Mouse (Mus musculus) heart, postnatal 36 days (tissue): ENCODE data around the gene C130032M10Rik. TPM values are rescaled to one million over a fixed set of nuclear protein-coding genes. Genes with fewer than 3 reads are reported as not detected.

Experiments
- DNase-seq, 2 experiments: peaks; one replicate each; pipeline ENCODE4 v3.0.0; 2021 to 2022
- intact Hi-C: fragments of 180-260 bp; cut with DNase I; formaldehyde crosslinking; loops from one replicate; pipeline ENCODE4 v1.15.1; 2025
- total RNA-seq, 2 experiments: library from RNA; stranded (reverse); gene quantifications; 2 replicates each; pipeline ENCODE4 v1.2.3; 2021

Gene C130032M10Rik
- total RNA-seq, 2 experiments from 2014 or later = not detected

DNA sequence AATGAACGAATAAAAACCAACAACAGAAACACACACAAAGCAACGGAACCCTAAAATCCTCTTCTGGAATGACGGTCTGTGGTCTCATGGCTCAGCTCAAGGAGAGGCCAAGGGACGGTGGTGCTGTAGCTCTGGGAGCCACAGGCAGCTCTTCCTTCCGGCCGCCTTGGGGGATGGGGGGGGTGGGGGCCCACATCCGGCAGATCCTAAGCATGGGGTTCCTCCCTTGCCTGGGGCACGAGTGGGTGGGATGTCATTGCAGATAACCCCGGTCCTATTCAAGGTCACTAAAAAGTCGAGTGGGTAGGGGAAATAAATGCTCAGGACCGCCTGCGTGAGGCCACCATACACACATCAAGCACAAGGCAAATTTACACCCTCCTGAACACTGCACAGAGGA lies 31.3 kb downstream of the C130032M10Rik start:
- no peak for DNase-seq
- intact Hi-C loops = no loop called here

DNA sequence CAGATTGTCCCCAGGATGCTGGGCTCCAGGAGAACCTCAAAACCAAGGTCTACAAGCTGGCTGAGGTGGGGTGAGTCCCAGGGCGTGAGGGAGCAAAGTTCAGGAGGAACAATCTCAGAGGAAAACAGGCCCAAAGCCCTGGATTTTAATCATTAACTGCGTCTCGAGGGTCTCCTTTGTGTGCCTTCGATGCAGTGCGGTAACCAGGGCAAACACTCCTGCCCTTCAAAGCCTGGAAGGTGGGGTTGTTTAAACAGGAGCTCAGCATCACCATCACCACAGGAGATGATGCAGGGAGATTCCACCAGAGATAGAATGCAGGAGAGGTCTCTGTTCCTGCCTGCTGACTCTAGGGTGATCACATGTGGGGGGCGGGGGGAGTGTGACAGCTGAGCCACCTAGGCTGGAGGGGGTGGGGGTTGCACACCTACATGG lies 32.2 kb downstream of the C130032M10Rik start:
- intact Hi-C loops = no loop called here
- no peak for DNase-seq

DNA sequence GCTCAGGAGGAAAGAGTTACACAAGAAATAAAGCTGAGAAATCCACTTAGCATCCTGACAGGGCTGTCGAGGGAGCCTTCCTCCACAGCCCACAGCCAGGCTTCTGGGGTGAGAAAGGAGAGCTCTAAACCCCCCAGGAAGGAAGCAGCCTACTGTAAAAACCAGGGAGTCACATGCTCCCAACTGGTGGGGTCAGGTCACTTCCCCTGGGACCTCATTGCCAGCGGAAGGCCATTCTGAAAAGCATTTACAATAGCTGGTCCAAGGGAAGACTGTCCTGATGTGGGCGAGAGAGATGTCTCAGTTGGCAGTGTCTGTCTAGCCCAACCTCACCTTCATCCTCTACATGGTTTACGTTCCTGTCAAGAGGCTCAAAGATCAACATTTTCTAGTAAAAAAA lies 33.0 kb downstream of the C130032M10Rik start:
- no peak for DNase-seq
- intact Hi-C loops = no loop called here

DNA sequence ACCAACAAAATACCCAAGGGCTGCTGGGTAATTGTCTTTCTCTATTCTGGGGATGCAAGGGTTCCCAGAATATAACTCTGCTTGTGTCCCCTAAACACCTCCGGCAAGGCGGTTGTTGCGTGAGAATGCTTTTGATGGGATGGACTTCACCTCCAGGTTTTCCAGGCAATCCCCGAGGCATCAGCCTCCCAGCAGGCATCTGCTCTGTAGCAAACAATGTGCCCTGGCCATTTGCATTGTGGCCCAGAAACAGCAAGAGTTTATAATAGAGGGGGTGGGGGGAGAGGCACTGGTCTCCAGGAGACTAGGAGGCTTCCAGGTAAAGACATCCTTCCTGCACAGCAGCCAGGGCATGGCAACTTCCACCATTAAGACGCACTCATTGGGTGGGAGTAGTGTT lies 33.6 kb downstream of the C130032M10Rik start:
- DNase-seq = no peak
- intact Hi-C loops = no loop called here

DNA sequence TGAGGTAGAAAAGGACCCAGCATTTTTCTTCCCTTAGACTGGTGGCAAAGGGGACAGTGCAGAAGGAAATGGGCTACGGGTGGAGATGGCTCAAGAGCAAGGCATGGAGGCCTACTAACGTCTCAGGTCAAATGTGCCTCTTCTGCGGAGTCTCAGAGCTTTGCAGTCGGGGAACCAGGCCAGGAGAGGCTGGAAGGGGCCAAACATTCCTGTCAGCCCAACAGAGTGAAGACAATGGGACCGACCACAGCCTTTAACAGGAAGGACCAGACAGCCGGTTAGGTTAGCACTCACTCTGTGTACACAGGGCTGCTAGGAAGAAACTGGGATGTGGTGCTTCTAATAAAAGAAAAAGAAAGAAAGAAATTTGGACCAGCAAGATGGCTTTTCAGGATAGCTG lies 34.5 kb downstream of the C130032M10Rik start:
- intact Hi-C loops = no loop called here
- no peak for DNase-seq

DNA sequence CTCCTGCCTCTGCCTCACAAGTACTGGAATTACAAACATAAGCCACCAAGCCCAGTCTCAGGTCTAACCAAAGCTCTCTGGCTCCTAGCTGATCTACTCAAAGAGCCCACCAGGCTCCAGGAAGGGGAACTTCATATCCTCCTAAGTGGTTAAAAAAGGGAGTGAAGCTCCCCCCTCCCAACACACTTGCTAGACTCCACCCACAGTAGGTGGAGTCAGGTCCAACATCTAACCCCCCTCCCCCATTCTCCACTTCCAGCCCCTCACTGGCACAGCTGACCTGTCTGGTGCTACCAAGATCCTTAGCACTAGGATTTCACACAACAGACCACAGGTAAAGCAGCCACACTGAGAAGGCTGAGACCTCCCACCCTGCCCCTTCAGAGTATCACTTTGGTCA lies 38.3 kb downstream of the C130032M10Rik start:
- DNase-seq = no peak
- intact Hi-C loops = no loop called here

DNA sequence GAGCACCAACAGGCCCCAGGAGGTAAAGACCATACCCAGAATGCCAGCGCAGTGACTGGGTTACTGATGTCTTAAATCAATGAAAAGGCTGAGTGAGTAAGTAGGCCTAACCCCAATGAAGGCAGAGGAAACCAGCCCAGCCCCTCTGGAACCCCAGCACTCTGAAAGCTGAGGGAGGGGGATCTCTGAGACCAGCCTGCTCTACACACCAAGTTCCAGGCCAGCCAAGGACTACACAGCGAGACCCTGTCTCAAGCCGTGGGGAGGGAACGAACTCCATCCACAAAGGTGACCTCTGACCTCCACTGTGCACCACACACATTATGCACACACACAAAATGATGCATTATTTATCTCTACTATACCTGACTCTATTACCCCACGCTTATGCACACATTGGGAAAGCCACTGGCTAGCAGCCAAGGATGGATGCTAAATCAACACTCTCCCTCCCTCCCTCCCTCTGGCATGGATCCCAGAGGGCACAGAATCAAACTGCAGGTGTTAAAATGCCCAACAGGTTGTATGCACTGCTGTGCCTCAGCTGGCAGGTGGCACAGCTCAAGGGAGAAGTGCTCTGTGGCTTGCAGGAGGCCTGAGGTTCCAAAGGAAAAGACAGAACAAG lies 39.0 kb downstream of the C130032M10Rik start:
- intact Hi-C loops = no loop called here
- DNase-seq = no peak

DNA sequence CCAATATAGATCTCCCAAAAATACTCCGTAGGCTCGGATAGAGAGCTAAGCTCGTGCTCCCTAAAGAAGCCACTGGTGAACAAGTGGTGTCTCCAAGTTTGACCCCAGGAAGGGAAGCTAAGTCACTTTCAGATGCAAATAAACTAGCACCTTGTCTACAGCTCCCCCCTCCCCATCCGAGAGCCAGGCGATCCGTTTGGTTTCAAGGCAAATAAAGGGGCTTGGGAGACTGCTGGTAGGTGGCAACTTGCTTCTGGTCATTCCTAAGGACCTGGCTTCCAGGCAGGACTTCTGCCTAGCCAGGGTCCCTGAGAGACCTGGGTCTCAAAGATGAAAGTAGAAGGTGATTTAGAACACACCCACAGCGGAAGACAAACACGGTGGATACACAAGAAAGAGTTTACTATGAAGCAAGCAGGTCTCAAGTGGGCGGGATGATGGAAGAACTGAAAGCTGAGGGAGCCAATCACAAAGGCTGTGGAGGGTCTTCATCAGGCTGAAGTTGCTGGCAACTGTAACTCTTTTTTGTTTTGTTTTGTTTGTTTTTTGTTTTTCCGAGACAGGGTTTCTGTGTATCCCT lies 40.9 kb downstream of the C130032M10Rik start:
- intact Hi-C loops = no loop called here
- DNase-seq = no peak

DNA sequence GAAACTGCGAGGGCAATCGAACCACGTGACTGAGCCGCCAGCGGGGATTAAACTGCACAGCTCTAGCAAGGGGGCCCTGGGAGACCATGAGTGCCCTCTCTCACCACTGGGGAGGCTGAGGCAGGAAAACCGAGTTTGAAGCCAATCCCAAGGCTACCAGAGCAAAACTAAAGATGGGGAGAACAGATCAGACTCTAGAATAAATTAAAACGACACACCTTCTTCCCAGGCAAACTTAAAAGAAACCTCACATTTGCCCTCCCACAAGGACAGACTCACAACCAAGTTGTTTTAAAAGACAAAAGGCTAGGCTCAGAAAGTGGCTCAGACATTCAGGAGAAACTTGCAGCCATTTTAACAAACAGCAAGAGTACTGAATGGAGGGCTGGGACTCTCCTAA lies 41.6 kb downstream of the C130032M10Rik start:
- intact Hi-C loops = no loop called here

DNA sequence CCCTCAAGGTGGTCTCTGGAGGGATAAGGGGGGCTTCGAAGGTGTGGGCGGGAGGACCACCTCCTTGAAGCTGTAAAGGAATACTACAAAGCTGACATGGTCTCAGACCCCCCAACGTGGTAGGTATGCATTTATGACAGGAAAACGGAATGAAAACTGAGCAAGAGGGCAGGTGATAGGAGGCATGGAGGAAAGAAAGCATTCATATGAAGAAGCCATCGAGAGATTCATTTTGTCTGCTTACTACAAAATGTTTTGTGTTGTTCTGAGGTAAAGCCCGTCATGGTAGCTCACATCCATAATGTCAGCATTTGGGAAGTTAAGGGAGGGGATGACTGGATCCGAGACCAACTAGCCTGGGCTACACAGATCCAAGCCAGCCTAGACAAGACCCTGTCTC lies 44.6 kb downstream of the C130032M10Rik start:
- intact Hi-C loops = no loop called here
- DNase-seq = no peak

More for the DNA sequence above, 41.6 kb downstream of the C130032M10Rik start:
- no peak for DNase-seq

DNA sequence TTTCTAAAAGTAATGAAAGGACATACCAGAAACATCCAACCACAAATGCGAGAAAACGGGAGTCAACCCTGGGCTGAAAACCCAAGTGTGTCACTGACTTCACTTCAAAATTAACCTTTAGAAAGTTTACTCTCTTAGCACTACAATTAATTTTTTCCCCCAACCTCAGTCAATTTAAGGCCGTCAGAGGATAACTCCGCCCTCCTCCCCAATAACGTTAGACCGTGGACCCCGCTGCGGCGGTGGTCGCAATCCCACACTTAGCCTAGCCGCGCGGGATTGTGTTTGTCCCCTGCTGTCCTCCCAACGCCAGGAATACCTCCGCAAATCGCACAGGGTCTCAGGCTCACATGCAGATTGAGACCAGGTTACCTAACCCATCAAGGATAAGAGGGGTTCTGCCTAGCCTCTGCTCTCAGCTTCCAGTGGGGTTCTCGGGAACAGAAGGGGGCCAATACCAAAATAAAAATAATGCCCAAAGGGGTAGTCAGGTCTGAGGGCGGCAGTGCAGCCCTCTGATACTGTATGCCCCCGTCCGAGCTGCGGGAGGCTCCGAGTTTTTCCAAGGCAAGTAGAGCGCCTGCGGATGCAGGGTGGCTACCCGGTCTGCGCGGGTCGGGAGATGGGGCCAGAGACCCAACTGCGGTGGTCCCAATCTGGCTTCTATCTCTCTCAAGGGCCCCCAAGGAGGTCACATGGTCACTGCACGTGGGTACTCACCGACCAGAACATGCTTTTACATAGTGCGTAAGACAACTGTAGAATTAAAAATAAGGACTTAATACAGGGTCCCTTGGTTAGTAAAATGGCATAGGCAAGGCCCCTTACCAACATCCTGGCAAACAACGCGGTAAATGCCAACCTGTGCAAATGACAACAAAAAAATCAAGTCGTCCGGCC lies 45.5 kb downstream of the C130032M10Rik start:
- intact Hi-C loops = no loop called here

DNA sequence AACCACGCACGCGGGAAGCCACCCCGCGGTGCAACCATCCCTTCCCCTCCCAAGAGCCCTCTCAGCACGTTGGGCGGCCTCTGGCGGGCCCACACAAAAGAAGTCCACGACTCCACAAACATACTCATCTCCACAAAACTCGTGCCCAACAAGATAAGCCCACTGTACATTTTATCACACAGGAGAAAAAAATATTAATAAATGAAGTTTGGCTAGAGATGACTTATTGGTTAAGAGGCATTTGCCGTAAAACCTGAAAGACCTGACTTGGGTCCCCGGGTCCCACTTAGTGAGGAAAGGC lies 46.1 kb downstream of the C130032M10Rik start:
- intact Hi-C loops = no loop called here
- DNase-seq = no peak

More for the DNA sequence above, 45.5 kb downstream of the C130032M10Rik start:
- no peak for DNase-seq

DNA sequence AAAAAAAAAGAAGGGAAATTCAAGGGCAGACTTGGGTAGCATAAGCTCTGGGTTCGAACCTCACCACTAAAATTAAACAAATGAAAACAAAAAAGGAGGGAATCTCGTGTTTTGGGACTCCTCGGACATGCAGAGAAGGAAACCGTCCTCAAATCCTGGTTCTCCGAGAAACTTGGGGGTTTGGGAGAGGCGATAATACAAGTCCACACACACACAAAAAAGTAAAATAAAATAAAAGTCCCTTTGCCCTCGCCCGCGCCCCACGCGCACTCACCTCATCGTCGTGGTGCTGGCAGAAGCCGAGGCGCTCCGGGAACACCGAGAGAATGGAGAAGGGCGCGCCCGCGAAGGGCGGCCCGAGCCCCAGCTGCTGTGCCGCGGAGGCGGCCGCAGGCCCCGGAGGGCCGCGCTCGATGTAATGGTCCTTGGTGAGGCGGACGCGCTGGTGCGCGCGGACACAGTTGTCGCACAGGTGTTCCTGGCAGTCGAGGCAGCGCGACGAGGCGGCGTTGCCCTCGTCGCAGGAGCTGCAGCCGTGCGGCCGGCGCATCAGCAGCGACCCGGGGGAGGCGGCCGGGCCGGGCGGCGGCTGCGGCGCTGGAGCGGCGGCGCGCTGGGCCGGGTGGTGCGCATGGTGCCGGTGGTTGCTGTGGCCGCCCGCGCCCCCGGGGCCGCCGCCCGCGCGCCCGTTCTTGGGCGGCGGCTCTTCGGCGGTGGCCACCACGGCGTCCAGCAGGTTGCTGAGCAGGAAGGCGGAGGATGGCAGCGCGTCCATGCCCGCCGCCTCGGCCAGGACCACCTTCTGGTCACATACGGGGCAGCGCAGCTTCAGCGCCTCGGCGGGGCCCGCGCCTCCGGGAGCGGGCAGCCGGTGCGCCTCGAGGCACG lies 46.8 kb downstream of the C130032M10Rik start:
- DNase-seq = no peak
- intact Hi-C loops = no loop called here

DNA sequence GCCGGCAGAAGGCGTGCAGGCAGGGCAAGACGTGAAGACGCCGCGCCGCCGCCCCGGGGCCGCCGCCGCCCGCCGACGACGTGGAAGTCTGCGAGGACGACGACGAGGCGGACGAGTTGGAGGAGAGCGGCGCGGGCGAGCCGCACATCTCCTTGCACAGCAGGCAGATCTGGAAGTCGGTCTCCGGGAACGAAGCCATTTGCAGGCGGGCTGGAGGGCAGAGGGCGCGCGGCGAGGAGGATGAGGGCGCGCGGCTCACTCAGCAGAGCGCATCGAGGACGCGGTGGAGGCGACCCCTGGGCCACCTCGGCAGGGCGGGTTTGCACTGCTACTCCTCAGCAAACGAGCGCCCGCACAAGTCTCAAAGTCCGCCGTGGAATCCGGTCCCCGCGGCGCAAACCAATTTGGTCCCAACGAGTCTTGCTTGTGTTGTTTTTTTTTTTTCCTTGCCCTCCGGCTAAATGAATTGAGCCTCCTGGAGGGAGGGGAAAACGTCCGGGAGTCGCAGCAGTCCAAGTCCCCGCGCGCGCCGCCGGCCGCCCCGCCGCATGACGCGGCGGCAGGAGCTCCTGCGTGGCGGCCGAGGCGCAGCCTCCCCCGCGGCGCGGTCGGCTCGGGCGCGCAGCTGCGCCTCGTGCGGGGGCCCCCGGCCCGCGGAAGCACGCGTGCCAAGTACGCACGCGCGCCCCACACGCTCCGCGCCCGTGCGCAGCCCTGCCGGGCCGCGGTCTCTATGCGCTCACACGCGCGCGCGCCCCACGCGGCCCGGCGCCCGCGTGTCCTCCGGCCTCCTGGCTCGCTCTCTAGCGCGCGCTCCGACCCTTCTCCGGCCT lies 47.6 kb downstream of the C130032M10Rik start:
- intact Hi-C loops = no loop called here
- no peak for DNase-seq

DNA sequence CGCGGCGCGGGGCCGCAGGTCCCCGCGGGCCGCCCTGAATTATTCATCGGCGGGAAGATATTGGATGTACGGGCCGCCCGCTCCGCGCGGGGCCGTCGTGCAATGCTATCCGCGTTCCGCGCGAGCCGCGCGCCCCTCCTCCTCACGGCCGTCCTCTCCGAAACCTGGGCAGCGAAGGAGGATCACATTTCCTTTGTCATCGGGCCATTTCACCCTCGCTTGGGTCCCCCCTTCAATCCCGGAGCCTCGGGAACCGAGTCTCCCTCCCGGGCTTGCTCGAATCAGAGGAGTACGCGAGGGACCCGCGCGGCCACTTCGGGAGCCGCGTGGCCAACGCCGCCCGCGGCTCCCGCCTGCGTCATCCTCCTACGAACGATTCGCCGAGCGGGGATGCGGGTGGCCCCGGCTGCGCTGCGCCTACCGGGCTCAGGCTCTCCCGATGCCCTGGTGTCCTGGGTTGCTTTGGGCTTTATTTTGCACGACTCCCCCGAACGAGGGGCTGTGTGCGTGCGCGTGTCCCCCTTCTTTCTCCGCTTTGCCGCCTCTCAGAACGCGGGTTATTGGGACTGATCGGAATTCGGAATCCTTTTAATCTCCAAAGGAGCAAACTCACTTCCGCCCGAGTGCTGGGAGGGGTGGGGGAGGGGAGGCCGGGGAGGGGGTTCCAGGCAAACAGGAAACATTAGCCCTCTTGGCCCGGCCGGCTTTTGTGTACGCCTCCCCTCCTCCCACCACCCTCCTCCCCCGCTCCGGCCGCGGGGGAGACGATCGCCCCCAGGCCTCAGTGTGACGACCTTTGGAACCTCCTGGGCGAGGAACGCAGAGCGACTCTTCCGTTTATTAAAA lies 48.5 kb downstream of the C130032M10Rik start, which contains the start of gene Trim71:
TSS of gene Trim71 (minus strand) at position 609 of the 846 bp plus-strand sequence.
- intact Hi-C loops = no loop called here
- DNase-seq = no peak

DNA sequence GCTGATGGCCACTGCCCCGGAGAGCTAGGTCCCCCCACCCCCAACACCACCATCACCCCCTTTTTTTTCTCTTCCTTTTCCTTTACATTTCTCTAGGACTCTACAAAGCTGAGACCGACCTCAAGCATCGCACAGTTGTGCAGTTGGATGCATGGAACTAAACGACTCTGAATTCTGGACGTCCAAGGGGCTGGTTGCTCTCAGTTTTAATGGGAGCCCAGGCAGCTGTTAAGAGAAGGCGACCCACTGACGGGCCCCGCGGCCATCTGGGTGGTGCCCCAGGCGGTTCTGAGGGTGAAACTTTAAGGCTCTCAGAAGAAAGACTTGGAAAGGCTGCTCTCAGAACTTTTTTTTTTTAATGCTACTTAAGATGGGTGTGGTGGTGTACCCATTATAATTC lies 49.2 kb downstream of the C130032M10Rik start:
- intact Hi-C loops = no loop called here
- DNase-seq = no peak
